Mouse (Mus musculus) kidney, postnatal 0 days (tissue): Measurements from ENCODE around the gene Ankrd55. TPM values are rescaled to one million over a fixed set of nuclear protein-coding genes. Genes with fewer than 3 reads are reported as not detected.

Experiments
- ATAC-seq: fragments of 200-750 bp; cut with Nextera tagmentation; replicated peaks from 2 replicates; pipeline ENCODE4 v1.8.0; 2017; ENCODE audit warnings: low read depth, moderate number of reproducible peaks, moderate TSS enrichment, moderate library complexity; ENCODE audit not compliant: low FRiP score
- DNase-seq: peaks from one replicate; pipeline ENCODE4 v3.0.0-alpha.2; 2016; ENCODE audit warnings: low spot score
- H3K27ac ChIP-seq: fragments of 300-500 bp; sonication (generic); 2 replicates; pipeline ENCODE4 v1.5.1; 2014; ENCODE audit warnings: mild to moderate bottlenecking
- H3K27me3 ChIP-seq: fragments of 300-500 bp; sonication (generic); 2 replicates; pipeline ENCODE4 v1.6.1; 2014; ENCODE audit warnings: low read length, mixed read lengths; ENCODE audit not compliant: insufficient read depth
- H3K36me3 ChIP-seq: fragments of 300-500 bp; sonication (generic); 2 replicates; pipeline ENCODE4 v1.6.1; 2014; ENCODE audit warnings: low read length, mixed read lengths; ENCODE audit not compliant: insufficient read depth
- H3K4me1 ChIP-seq: fragments of 300-500 bp; sonication (generic); replicated peaks from 2 replicates; pipeline ENCODE4 v1.6.1; 2014; ENCODE audit warnings: antibody characterized with exemption, low read length, mixed read lengths; ENCODE audit not compliant: insufficient read depth
- H3K4me2 ChIP-seq: fragments of 300-500 bp; sonication (generic); 2 replicates; pipeline ENCODE4 v1.6.1; 2014; ENCODE audit warnings: mild to moderate bottlenecking, low read length, moderate library complexity, mixed read lengths
- H3K4me3 ChIP-seq: fragments of 300-500 bp; sonication (generic); replicated peaks from 2 replicates; pipeline ENCODE4 v1.5.1; 2014; ENCODE audit warnings: low read depth, low read length
- H3K9ac ChIP-seq: fragments of 300-500 bp; sonication (generic); 2 replicates; pipeline ENCODE4 v1.6.1; 2014; ENCODE audit warnings: low read depth, low read length
- H3K9me3 ChIP-seq: fragments of 300-500 bp; sonication (generic); replicated peaks from 2 replicates; pipeline ENCODE4 v1.6.1; 2016; ENCODE audit warnings: low read length, inconsistent platforms, mixed read lengths
- CTCF ChIP-seq: IDR thresholded peaks from 2 replicates; pipeline ENCODE4 v1.5.1; 2016; ENCODE audit warnings: antibody characterized with exemption, low read depth, mild to moderate bottlenecking, moderate library complexity
- WGBS: fragments of 180-500 bp; shearing (Covaris S2); extraction: QIAGEN DNeasy Blood & Tissue Kit; methylation state at CpG from one replicate; pipeline ENCODE4 v1.1.7; 2014; 5-methylcytosine and 5-hydroxymethylcytosine counted together
- polyA plus RNA-seq: library from polyadenylated mRNA; unstranded; fragments of >200 nt; fragmentation: Nextera tagmentation; extraction: Ambion mirVana; gene quantifications from 2 replicates; pipeline ENCODE4 v1.2.1, GENCODE M21; 2015

Gene Ankrd55
- polyA plus RNA-seq, 1 experiment from 2014 or later, result 0.30 TPM

GRCm38 (mm10) chr13:112355794-112356486, 67.7 kb downstream of the Ankrd55 start:
- ATAC-seq (no peak), DNase-seq (no peak)
- H3K27me3 ChIP-seq, result no peaks in the 10 kb centered on the region
- peaks cover 6% of the 10 kb centered on the region; the same call in 1 of the 2 replicates for H3K4me1 ChIP-seq
- no peak overlapping the region for H3K4me2 ChIP-seq
- no peak overlapping the region for H3K4me3 ChIP-seq
- no peaks in the 10 kb centered on the region for H3K36me3 ChIP-seq
- 88% methylated on average over 20 of the region's 20 CpGs for WGBS
- no peak for TF ChIP-seq CTCF
- no peak overlapping the region for H3K9ac ChIP-seq
- H3K9me3 ChIP-seq, result no peaks in the 10 kb centered on the region
- H3K27ac ChIP-seq, result no peak overlapping the region

GRCm38 (mm10) chr13:112361575-112361974, 73.3 kb downstream of the Ankrd55 start:
- Histone ChIP-seq H3K27ac (no peak overlapping the region), H3K27me3 (no peaks in the 10 kb centered on the region), H3K4me3 (no peak overlapping the region), H3K36me3 (no peaks in the 10 kb centered on the region), H3K9ac (no peak overlapping the region), H3K9me3 (no peaks in the 10 kb centered on the region), H3K4me2 (no peak overlapping the region), H3K4me1 (0 out of 2 replicates have a peak, but pooled peaks cover 5% of the 10 kb centered on the region)
- no peak for TF ChIP-seq CTCF
- no peak for DNase-seq
- 85% methylated on average over 4 of the region's 4 CpGs for WGBS
- ATAC-seq, result no peak

- H3K4me3 ChIP-seq, result no peak overlapping the region
- H3K27ac ChIP-seq, result no peak overlapping the region
- 64% methylated on average over 10 of the region's 10 CpGs for WGBS
- H3K9me3 ChIP-seq, result no peaks in the 10 kb centered on the region
- DNase-seq (no peak), ATAC-seq (no peak)
- 0 out of 2 replicates have a peak, but pooled peaks cover 5% of the 10 kb centered on the region for H3K4me1 ChIP-seq
- no peak overlapping the region for H3K4me2 ChIP-seq
- no peaks in the 10 kb centered on the region for H3K27me3 ChIP-seq
- no peaks in the 10 kb centered on the region for H3K36me3 ChIP-seq
- TF ChIP-seq CTCF, result no peak
- no peak overlapping the region for H3K9ac ChIP-seq
Measured at GRCm38 (mm10) chr13:112363218-112363617, 75.0 kb downstream of the Ankrd55 start.

- 72% methylated on average over 3 of the region's 3 CpGs for WGBS
- H3K9ac ChIP-seq, result no peak overlapping the region
- no peaks in the 10 kb centered on the region for H3K36me3 ChIP-seq
- no peak overlapping the region for H3K27ac ChIP-seq
- H3K4me3 ChIP-seq, result no peak overlapping the region
- no peaks in the 10 kb centered on the region for H3K27me3 ChIP-seq
- H3K9me3 ChIP-seq, result no peaks in the 10 kb centered on the region
- DNase-seq, result no peak
- H3K4me1 ChIP-seq, result 0 out of 2 replicates have a peak, but pooled peaks cover 5% of the 10 kb centered on the region
- ATAC-seq, result no peak
- H3K4me2 ChIP-seq, result no peak overlapping the region
- TF ChIP-seq CTCF, result no peak
Measured at GRCm38 (mm10) chr13:112363746-112364145, 75.5 kb downstream of the Ankrd55 start.

- no peak for TF ChIP-seq CTCF
- DNase-seq, result no peak
- no peak for ATAC-seq
- no peaks in the 10 kb centered on the region for H3K27me3 ChIP-seq
- H3K4me1 ChIP-seq, result 0 out of 2 replicates have a peak, but pooled peaks cover 5% of the 10 kb centered on the region
- H3K27ac ChIP-seq, result no peak overlapping the region
- no peaks in the 10 kb centered on the region for H3K9me3 ChIP-seq
- H3K4me2 ChIP-seq, result no peak overlapping the region
- no peaks in the 10 kb centered on the region for H3K36me3 ChIP-seq
- no peak overlapping the region for H3K9ac ChIP-seq
- no peak overlapping the region for H3K4me3 ChIP-seq
- 87% methylated on average over 5 of the region's 5 CpGs for WGBS
Measured at GRCm38 (mm10) chr13:112364698-112365097, 76.4 kb downstream of the Ankrd55 start.

- Histone ChIP-seq H3K4me3 (no peak overlapping the region), H3K36me3 (no peaks in the 10 kb centered on the region), H3K4me2 (no peak overlapping the region), H3K27ac (no peak overlapping the region), H3K4me1 (0 out of 2 replicates have a peak, but pooled peaks cover 5% of the 10 kb centered on the region), H3K27me3 (no peaks in the 10 kb centered on the region), H3K9me3 (no peaks in the 10 kb centered on the region), H3K9ac (no peak overlapping the region)
- ATAC-seq, result no peak
- WGBS, result 69% methylated on average over 5 of the region's 5 CpGs
- DNase-seq, result no peak
- TF ChIP-seq CTCF, result no peak
Measured at GRCm38 (mm10) chr13:112365303-112365702, 77.1 kb downstream of the Ankrd55 start.
